Mouse (Mus musculus) small intestine, adult 2 months (tissue): Measurements from ENCODE around the gene Taar7f.

ENCODE experiments used
- CTCF ChIP-seq: fragments of 200-500 bp; IDR thresholded peaks from 2 replicates; pipeline ENCODE4 v1.5.1; 2012; ENCODE audit warnings: low read depth, mild to moderate bottlenecking, control low read depth, inconsistent platforms, low read length, moderate library complexity, mixed read lengths; ENCODE audit not compliant: insufficient replicate concordance, insufficient read length; ENCODE audit errors: extremely low read depth
- POLR2A ChIP-seq: fragments of 200-500 bp; IDR thresholded peaks from 2 replicates; pipeline ENCODE4 v1.6.1; 2012; ENCODE audit warnings: low read depth, mild to moderate bottlenecking, control low read depth, inconsistent platforms, low read length, moderate library complexity

DNA sequence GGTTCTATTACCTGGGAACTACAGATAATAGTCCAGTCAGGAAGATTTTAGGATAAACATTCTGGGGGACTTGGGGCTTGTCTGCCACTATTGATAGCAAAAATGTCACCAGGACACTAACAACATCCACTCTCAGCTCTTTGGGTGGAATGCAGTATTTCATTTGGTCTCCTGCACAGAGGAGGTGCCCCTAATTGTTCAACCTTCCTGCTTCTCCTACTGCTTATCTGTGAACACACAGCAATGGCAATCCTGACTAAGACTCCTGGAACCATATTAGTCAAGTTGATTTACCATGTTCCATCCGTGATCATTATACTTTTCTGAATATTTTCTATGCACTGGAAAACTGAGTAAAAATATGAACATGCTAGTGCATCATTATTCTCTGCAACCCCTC is 41.2 kb upstream of the Taar7f start:
- no peak for TF ChIP-seq POLR2A
- TF ChIP-seq CTCF = no peak
